Mouse (Mus musculus) midbrain, embryonic 12.5 days (tissue): ENCODE results near the gene Trmt112. TPM values are rescaled to one million over a fixed set of nuclear protein-coding genes. Genes with fewer than 3 reads are reported as not detected.

Experiments used
- ATAC-seq: fragments of 200-750 bp; cut with Nextera tagmentation; 2 replicates; pipeline ENCODE4 v1.8.0; 2017; ENCODE audit warnings: low read depth, moderate TSS enrichment, moderate library complexity; ENCODE audit not compliant: low FRiP score
- H3K27ac ChIP-seq: fragments of 300-500 bp; sonication (generic); replicated peaks from 2 replicates; pipeline ENCODE4 v1.5.1; 2016; ENCODE audit warnings: mild to moderate bottlenecking
- H3K27me3 ChIP-seq: fragments of 300-500 bp; sonication (generic); 2 replicates; pipeline ENCODE4 v1.6.1; 2016; ENCODE audit warnings: mild to moderate bottlenecking
- H3K36me3 ChIP-seq: fragments of 300-500 bp; sonication (generic); 2 replicates; pipeline ENCODE4 v1.6.1; 2016
- H3K4me1 ChIP-seq: fragments of 300-500 bp; sonication (generic); 2 replicates; pipeline ENCODE4 v1.6.1; 2016
- H3K4me2 ChIP-seq: fragments of 300-500 bp; sonication (generic); replicated peaks from 2 replicates; pipeline ENCODE4 v1.6.1; 2016; ENCODE audit warnings: mild to moderate bottlenecking, moderate library complexity
- H3K4me3 ChIP-seq: fragments of 300-500 bp; sonication (generic); 2 replicates; pipeline ENCODE4 v1.5.1; 2016; ENCODE audit warnings: mild to moderate bottlenecking
- H3K9ac ChIP-seq: fragments of 300-500 bp; sonication (generic); replicated peaks from 2 replicates; pipeline ENCODE4 v1.6.1; 2016; ENCODE audit warnings: mild to moderate bottlenecking, moderate library complexity
- H3K9me3 ChIP-seq: fragments of 300-500 bp; sonication (generic); 2 replicates; pipeline ENCODE4 v1.6.1; 2016; ENCODE audit warnings: mild to moderate bottlenecking
- WGBS: fragments of 180-500 bp; shearing (Covaris S2); methylation state at CpG from one replicate; pipeline ENCODE4 v1.1.7; 2016; 5-methylcytosine and 5-hydroxymethylcytosine counted together
- microRNA-seq: library from miRNA; unstranded; fragments of <30 nt; microRNA quantifications from one replicate; pipeline ENCODE4, GENCODE M21; 2017
- polyA plus RNA-seq: library from polyadenylated mRNA; unstranded; fragments of >200 nt; fragmentation: Nextera tagmentation; extraction: Ambion mirVana; gene quantifications from 2 replicates; pipeline ENCODE4 v1.2.1, GENCODE M21; 2016

The Trmt112 gene
- polyA plus RNA-seq, 1 experiment from 2014 or later, result 129 TPM

DNA sequence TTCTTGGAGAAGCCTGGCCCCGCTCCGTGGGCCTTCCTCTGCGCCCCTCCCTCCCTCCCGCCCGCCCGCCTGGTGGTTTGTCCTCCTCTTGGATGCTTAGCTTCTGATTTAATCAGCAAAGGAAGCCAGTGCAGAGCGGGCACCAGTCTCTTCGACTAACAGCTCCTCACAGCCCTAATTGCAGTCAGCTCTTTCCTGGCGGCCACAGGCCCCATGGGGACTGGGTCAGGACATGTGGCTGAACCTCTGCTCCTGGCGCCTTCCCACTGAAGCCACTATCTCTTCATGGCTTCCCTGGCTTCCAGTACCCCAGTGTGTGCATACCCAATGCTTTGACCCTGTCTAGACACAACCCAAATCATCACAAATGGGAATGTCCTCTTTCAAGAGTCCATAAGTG lies 47.0 kb downstream of the Trmt112 start:
- WGBS, result 79% methylated on average over 10 of the region's 10 CpGs
- no peaks in the 10 kb centered on the region for H3K9me3 ChIP-seq
- no peaks in the 10 kb centered on the region for H3K27me3 ChIP-seq
- H3K9ac ChIP-seq, result no peak overlapping the region
- H3K4me2 ChIP-seq, result no peak overlapping the region
- H3K36me3 ChIP-seq, result peaks cover 17% of the 10 kb centered on the region
- peaks cover 13% of the 10 kb centered on the region for H3K4me1 ChIP-seq
- H3K4me3 ChIP-seq, result no peak overlapping the region
- no peak overlapping the region for H3K27ac ChIP-seq
- no peak for ATAC-seq

Small RNAs within 50 kb of the gene (microRNA-seq; reads per million reads assigned to microRNA genes)
- gene Mir6990, result 1.9 reads per million

Other genes with a start within 250 kb of the Trmt112 start
- 7.9 and 10.8 TPM in 2 replicates for gene Rps6ka4, start 69.1 kb upstream of the Trmt112 start, polyA plus RNA-seq
- 0.69 and 1.1 TPM in 2 replicates for gene Ccdc88b, start 51.5 kb upstream of the Trmt112 start, polyA plus RNA-seq
- 172 and 191 TPM in 2 replicates for gene Prdx5, start 408 bp downstream of the Trmt112 start, polyA plus RNA-seq
- gene Esrra, start 12.1 kb downstream of the Trmt112 start, polyA plus RNA-seq, result 13.9 and 14.3 TPM in 2 replicates
- gene Catsperz, start 15.7 kb downstream of the Trmt112 start, polyA plus RNA-seq, result 0.68 and 0.97 TPM in 2 replicates
- gene Kcnk4, start 24.8 kb downstream of the Trmt112 start, polyA plus RNA-seq, result 0.19 and 0.52 TPM in 2 replicates
- 67.6 and 69.0 TPM in 2 replicates for gene Bad, start 32.2 kb downstream of the Trmt112 start, polyA plus RNA-seq
- gene Gpr137, start 32.8 kb downstream of the Trmt112 start, polyA plus RNA-seq, result 37.7 and 38.3 TPM in 2 replicates
- 265 and 314 TPM in 2 replicates for gene Ppp1r14b, start 65.3 kb downstream of the Trmt112 start, polyA plus RNA-seq
- gene Plcb3, start 66.8 kb downstream of the Trmt112 start, polyA plus RNA-seq, result 21.6 and 22.5 TPM in 2 replicates
- gene Fkbp2, start 70.8 kb downstream of the Trmt112 start, polyA plus RNA-seq, result 80.3 and 83.9 TPM in 2 replicates
- gene Vegfb, start 78.0 kb downstream of the Trmt112 start, polyA plus RNA-seq, result 34.3 and 35.0 TPM in 2 replicates
- 21.2 and 23.2 TPM in 2 replicates for gene Dnajc4, start 82.9 kb downstream of the Trmt112 start, polyA plus RNA-seq
- 18.7 and 19.0 TPM in 2 replicates for gene Nudt22, start 86.4 kb downstream of the Trmt112 start, polyA plus RNA-seq
- gene Trpt1, start 86.4 kb downstream of the Trmt112 start, polyA plus RNA-seq, result 12.4 and 12.6 TPM in 2 replicates
- gene Fermt3, start 109.8 kb downstream of the Trmt112 start, polyA plus RNA-seq, result 6.5 and 8.2 TPM in 2 replicates
- gene Stip1, start 130.3 kb downstream of the Trmt112 start, polyA plus RNA-seq, result 315 and 316 TPM in 2 replicates
- 3.0 and 3.3 TPM in 2 replicates for gene Macrod1, start 147.1 kb downstream of the Trmt112 start, polyA plus RNA-seq
- gene Flrt1, start 196.0 kb downstream of the Trmt112 start, polyA plus RNA-seq, result 8.0 and 8.2 TPM in 2 replicates